Mouse (Mus musculus) forebrain, embryonic 10.5 days (tissue): Measurements from ENCODE around the gene Gabrr2. TPM values are rescaled to one million over a fixed set of nuclear protein-coding genes. Genes with fewer than 3 reads are reported as not detected.
"Not testable (repeated sequence)": the region's sequence is repeated elsewhere in the genome, so short reads cannot be mapped to it uniquely, and the experiment has no call there.

Experiments
- DNase-seq: peaks from one replicate; pipeline ENCODE4 v3.0.0-alpha.2; 2017; ENCODE audit warnings: low spot score; ENCODE audit errors: extremely low spot score
- H3K27ac ChIP-seq: fragments of 300-500 bp; sonication (generic); 2 replicates; pipeline ENCODE4 v1.5.1; 2016; ENCODE audit warnings: mild to moderate bottlenecking
- H3K27me3 ChIP-seq: fragments of 300-500 bp; sonication (generic); 2 replicates; pipeline ENCODE4 v1.6.1; 2016; ENCODE audit warnings: mild to moderate bottlenecking; ENCODE audit not compliant: poor library complexity, severe bottlenecking
- H3K36me3 ChIP-seq: fragments of 300-500 bp; sonication (generic); replicated peaks from 2 replicates; pipeline ENCODE4 v1.6.1; 2016; ENCODE audit warnings: mild to moderate bottlenecking, moderate library complexity
- H3K4me1 ChIP-seq: fragments of 300-500 bp; sonication (generic); 2 replicates; pipeline ENCODE4 v1.6.1; 2016
- H3K4me3 ChIP-seq: fragments of 300-500 bp; sonication (generic); 2 replicates; pipeline ENCODE4 v1.5.1; 2016; ENCODE audit warnings: mild to moderate bottlenecking, moderate library complexity
- H3K9me3 ChIP-seq: fragments of 300-500 bp; sonication (generic); 2 replicates; pipeline ENCODE4 v1.6.1; 2016; ENCODE audit warnings: mild to moderate bottlenecking, moderate library complexity
- WGBS: fragments of 180-500 bp; shearing (Covaris S2); methylation state at CpG from one replicate; pipeline ENCODE4 v1.1.7; 2016; 5-methylcytosine and 5-hydroxymethylcytosine counted together
- polyA plus RNA-seq: library from polyadenylated mRNA; unstranded; fragments of >200 nt; fragmentation: Nextera tagmentation; extraction: Ambion mirVana; gene quantifications from 2 replicates; pipeline ENCODE4 v1.2.1, GENCODE M21; 2016

Gabrr2 gene
- polyA plus RNA-seq, 1 experiment from 2014 or later, result 0.61 TPM

DNA sequence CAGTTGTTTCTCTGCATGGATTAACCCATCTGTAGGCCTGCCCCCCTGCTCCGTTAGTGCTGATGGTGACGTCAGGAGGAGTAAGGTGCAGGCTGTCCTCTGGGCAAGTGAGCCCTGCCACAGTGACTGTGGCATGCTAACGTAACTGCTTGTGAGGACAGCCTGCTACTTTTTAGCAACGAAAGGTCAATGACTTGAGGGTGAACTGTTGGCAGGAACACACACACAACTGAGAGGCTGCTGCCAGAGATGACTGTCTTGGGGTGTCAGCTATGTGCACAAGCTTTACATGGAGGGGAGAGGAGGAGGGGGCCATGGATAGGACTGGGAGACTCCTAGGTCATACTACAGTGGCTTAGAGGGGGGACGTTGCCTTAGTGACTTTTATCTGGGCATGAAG lies 12.1 kb downstream of the Gabrr2 start:
- no peak for DNase-seq
- Histone ChIP-seq H3K27me3 (no peaks in the 10 kb centered on the region), H3K9me3 (no peaks in the 10 kb centered on the region), H3K4me1 (peaks cover 13% of the 10 kb centered on the region), H3K36me3 (no peaks in the 10 kb centered on the region), H3K4me3 (no peak overlapping the region), H3K27ac (no peak overlapping the region)
- 82% methylated on average over 5 of the region's 5 CpGs for WGBS

GRCm38 (mm10) chr4:33075776-33076524 lies 13.2 kb downstream of the Gabrr2 start:
- 87% methylated on average over 5 of the region's 5 CpGs for WGBS
- Histone ChIP-seq H3K4me1 (peaks cover 13% of the 10 kb centered on the region), H3K27me3 (no peaks in the 10 kb centered on the region), H3K27ac (no peak overlapping the region), H3K9me3 (no peaks in the 10 kb centered on the region), H3K4me3 (no peak overlapping the region), H3K36me3 (no peaks in the 10 kb centered on the region)
- DNase-seq, result no peak

GRCm38 (mm10) chr4:33077161-33077560 lies 14.4 kb downstream of the Gabrr2 start:
- no peak for DNase-seq
- no peaks in the 10 kb centered on the region for H3K36me3 ChIP-seq
- peaks cover 13% of the 10 kb centered on the region for H3K4me1 ChIP-seq
- WGBS, result 87% methylated on average over 11 of the region's 11 CpGs
- H3K27ac ChIP-seq, result no peak overlapping the region
- no peak overlapping the region for H3K4me3 ChIP-seq
- no peaks in the 10 kb centered on the region for H3K27me3 ChIP-seq
- no peaks in the 10 kb centered on the region for H3K9me3 ChIP-seq

DNA sequence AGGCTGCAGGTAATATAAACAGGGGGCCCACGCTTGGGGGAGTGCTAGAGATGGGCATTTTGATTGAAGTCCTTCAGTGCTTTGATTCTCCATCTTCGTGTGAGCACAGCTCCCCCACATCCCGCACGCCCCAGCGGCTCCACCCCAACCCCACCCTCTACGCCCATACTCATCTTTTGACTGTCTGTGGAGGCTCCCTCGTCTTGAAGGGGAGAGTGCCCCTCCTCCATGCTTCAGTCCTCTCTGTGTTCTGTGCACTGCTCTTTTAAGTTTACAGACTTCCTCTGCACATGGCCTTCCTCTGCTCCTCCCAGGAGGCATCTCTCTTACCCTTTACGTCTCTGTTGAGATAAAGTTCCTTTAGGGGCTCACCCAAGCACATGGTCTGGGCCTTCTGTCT lies 14.9 kb downstream of the Gabrr2 start:
- WGBS, result 82% methylated on average over 8 of the region's 8 CpGs
- no peak for DNase-seq
- H3K9me3 ChIP-seq, result no peaks in the 10 kb centered on the region
- no peaks in the 10 kb centered on the region for H3K27me3 ChIP-seq
- no peak overlapping the region for H3K27ac ChIP-seq
- no peak overlapping the region for H3K4me3 ChIP-seq
- peaks cover 9% of the 10 kb centered on the region for H3K4me1 ChIP-seq
- no peaks in the 10 kb centered on the region for H3K36me3 ChIP-seq

GRCm38 (mm10) chr4:33078492-33078891 lies 15.7 kb downstream of the Gabrr2 start:
- Histone ChIP-seq H3K4me3 (no peak overlapping the region), H3K36me3 (no peaks in the 10 kb centered on the region), H3K27me3 (no peaks in the 10 kb centered on the region), H3K27ac (no peak overlapping the region), H3K4me1 (peaks cover 3% of the 10 kb centered on the region; the same call in 1 of the 2 replicates), H3K9me3 (no peaks in the 10 kb centered on the region)
- DNase-seq, result no peak
- 89% methylated on average over 3 of the region's 3 CpGs for WGBS

DNA sequence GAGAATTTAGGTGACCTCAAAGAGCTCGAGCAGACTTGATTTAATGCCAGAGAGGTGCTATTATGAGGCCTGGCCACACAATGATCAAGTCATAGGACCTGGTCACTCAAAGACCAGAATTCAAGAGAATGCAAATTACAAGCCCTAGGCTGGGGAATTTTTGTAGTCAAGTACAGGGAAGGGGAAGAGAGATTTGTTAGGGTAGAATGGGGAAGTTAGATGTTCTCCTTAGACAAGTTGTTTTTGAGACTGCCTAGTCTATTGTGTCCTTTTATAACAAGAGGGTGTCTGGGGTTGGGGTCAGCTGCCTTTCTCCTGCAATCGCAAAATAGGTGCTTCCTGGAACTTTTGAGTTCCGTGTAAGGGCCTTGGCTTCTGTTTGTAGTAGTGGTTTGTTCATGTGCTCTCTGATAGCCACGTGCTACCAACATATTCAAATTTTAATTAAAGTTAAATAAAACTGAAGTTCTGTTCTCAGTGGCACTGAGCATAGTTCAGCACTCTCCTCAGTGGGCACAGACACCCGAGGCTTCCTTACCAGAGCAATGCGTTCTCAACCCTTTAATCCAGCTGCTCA lies 36.4 kb downstream of the Gabrr2 start:
- Histone ChIP-seq H3K36me3 (no peaks in the 10 kb centered on the region), H3K27ac (no peak overlapping the region), H3K9me3 (peaks cover 9% of the 10 kb centered on the region), H3K4me3 (no peak overlapping the region), H3K27me3 (no peaks in the 10 kb centered on the region), H3K4me1 (no peaks in the 10 kb centered on the region)
- no peak for DNase-seq
- WGBS, result 84% methylated on average over 6 of the region's 6 CpGs

GRCm38 (mm10) chr4:33109720-33110458 lies 47.1 kb downstream of the Gabrr2 start:
- no peak for DNase-seq
- H3K36me3 ChIP-seq, result no peaks in the 10 kb centered on the region
- H3K27me3 ChIP-seq, result no peaks in the 10 kb centered on the region
- 93% methylated on average over 14 of the region's 14 CpGs for WGBS
- no peak overlapping the region for H3K4me3 ChIP-seq
- H3K4me1 ChIP-seq, result no peaks in the 10 kb centered on the region
- H3K27ac ChIP-seq, result no peak overlapping the region
- H3K9me3 ChIP-seq, result no peaks in the 10 kb centered on the region

DNA sequence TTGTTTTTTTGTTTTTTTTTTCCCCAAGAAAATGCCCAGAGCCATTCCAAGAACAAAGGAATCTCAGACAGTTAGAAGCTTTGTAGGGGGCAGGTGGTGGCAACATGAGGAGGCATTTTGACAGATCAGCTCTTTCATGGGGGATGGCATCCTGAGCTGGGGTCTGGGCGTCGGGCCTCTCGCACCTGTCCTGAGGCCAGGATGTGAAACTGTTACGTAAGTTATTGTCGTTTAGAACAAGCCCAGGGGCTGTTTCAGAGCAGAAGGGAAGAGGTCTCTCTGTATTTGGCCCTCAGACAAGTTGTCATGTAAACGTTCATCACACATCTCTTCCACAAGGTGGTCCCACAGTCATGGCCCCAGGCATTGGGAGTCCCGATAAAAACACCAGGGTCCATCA lies 48.0 kb downstream of the Gabrr2 start:
- Histone ChIP-seq H3K27ac (no peak overlapping the region), H3K9me3 (no peaks in the 10 kb centered on the region; the same call in 1 of the 2 replicates), H3K36me3 (no peaks in the 10 kb centered on the region), H3K4me1 (no peaks in the 10 kb centered on the region), H3K27me3 (no peaks in the 10 kb centered on the region), H3K4me3 (no peak overlapping the region)
- 90% methylated on average over 7 of the region's 7 CpGs for WGBS
- DNase-seq, result no peak

GRCm38 (mm10) chr4:33111358-33111757 lies 48.6 kb downstream of the Gabrr2 start:
- no peak for DNase-seq
- WGBS, result 92% methylated on average over 9 of the region's 9 CpGs
- H3K4me1 ChIP-seq, result no peaks in the 10 kb centered on the region

DNA sequence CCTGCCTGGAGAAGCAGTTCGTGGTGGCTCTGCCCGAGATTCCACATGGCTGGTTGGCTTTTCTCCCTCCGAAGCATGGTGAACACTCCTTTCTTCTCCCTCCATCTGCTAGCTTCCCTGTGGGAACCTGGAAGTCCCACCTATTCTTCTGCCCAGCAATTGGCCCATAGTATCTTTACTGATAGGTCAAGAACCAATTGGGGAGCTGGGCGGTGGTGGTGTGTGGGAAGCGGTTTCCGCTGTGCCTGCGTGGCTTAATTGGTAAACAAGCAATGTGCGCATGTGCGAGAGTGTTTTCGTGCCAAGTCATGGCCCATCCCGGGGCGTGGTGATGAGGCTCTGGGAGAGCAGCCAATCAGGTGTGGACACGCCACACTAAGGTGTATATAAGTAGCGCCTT lies 50.1 kb downstream of the Gabrr2 start:
- H3K4me3 ChIP-seq, DNase-seq, H3K9me3 ChIP-seq, H3K4me1 ChIP-seq, H3K36me3 ChIP-seq, H3K27ac ChIP-seq, H3K27me3 ChIP-seq: not testable (repeated sequence)
- WGBS, result 95% methylated on average over 14 of the region's 14 CpGs

More at GRCm38 (mm10) chr4:33111358-33111757, 48.6 kb downstream of the Gabrr2 start:
- no peak overlapping the region for H3K4me3 ChIP-seq
- H3K27ac ChIP-seq, result no peak overlapping the region
- H3K9me3 ChIP-seq, result no peaks in the 10 kb centered on the region; the same call in 1 of the 2 replicates
- H3K36me3 ChIP-seq, result no peaks in the 10 kb centered on the region
- H3K27me3 ChIP-seq, result no peaks in the 10 kb centered on the region

- not testable (repeated sequence) for H3K27me3 ChIP-seq, H3K4me1 ChIP-seq, H3K9me3 ChIP-seq, H3K27ac ChIP-seq, H3K36me3 ChIP-seq, H3K4me3 ChIP-seq
- 7% methylated on average over 3 of the region's 3 CpGs for WGBS
- peak; percentile 62 for DNase-seq
Observed at GRCm38 (mm10) chr4:33119118-33119517, 56.3 kb downstream of the Gabrr2 start.

GRCm38 (mm10) chr4:33124493-33124892 lies 61.7 kb downstream of the Gabrr2 start:
- 0 out of 2 replicates have a peak, but pooled peaks cover 3% of the 10 kb centered on the region for H3K4me1 ChIP-seq
- H3K9me3 ChIP-seq, result no peaks in the 10 kb centered on the region
- WGBS, result 75% methylated on average over 6 of the region's 6 CpGs
- H3K27me3 ChIP-seq, result no peaks in the 10 kb centered on the region
- H3K27ac ChIP-seq, result no peak overlapping the region
- DNase-seq, result no peak
- no peak overlapping the region for H3K4me3 ChIP-seq
- no peaks in the 10 kb centered on the region for H3K36me3 ChIP-seq
